Mouse (Mus musculus) heart, postnatal 0 days (tissue): ENCODE results near the gene Ncam1. TPM values are rescaled to one million over a fixed set of nuclear protein-coding genes. Genes with fewer than 3 reads are reported as not detected.

Source experiments
- ATAC-seq: fragments of 200-750 bp; cut with Nextera tagmentation; 2 replicates; pipeline ENCODE4 v1.8.0; 2017; ENCODE audit warnings: low read depth, moderate number of reproducible peaks, moderate library complexity; ENCODE audit not compliant: insufficient read depth
- DNase-seq: peaks from one replicate; pipeline ENCODE4 v3.0.0-alpha.2; 2016; ENCODE audit warnings: low spot score
- H3K27ac ChIP-seq: fragments of 300-500 bp; sonication (generic); 2 replicates; pipeline ENCODE4 v1.5.1; 2014; ENCODE audit warnings: low read depth, mild to moderate bottlenecking
- H3K27me3 ChIP-seq: fragments of 300-500 bp; sonication (generic); 2 replicates; pipeline ENCODE4 v1.6.1; 2014; ENCODE audit warnings: low read length, mixed read lengths; ENCODE audit not compliant: control insufficient read depth, insufficient read depth
- H3K36me3 ChIP-seq: fragments of 300-500 bp; sonication (generic); replicated peaks from 2 replicates; pipeline ENCODE4 v1.6.1; 2014; ENCODE audit warnings: low read length, mixed read lengths; ENCODE audit not compliant: control insufficient read depth, insufficient read depth
- H3K4me1 ChIP-seq: fragments of 300-500 bp; sonication (generic); 2 replicates; pipeline ENCODE4 v1.6.1; 2014; ENCODE audit warnings: antibody characterized with exemption; ENCODE audit not compliant: control insufficient read depth, insufficient read depth
- H3K4me2 ChIP-seq: fragments of 300-500 bp; sonication (generic); 2 replicates; pipeline ENCODE4 v1.6.1; 2014; ENCODE audit warnings: low read depth, mild to moderate bottlenecking, low read length, moderate library complexity
- H3K4me3 ChIP-seq: fragments of 300-500 bp; sonication (generic); 2 replicates; pipeline ENCODE4 v1.5.1; 2014; ENCODE audit warnings: low read depth, low read length
- H3K9ac ChIP-seq: fragments of 300-500 bp; sonication (generic); replicated peaks from 2 replicates; pipeline ENCODE4 v1.6.1; 2014; ENCODE audit warnings: low read depth, low read length, mixed read lengths
- H3K9me3 ChIP-seq: fragments of 300-500 bp; sonication (generic); replicated peaks from 2 replicates; pipeline ENCODE4 v1.6.1; 2016; ENCODE audit warnings: low read length; ENCODE audit not compliant: control insufficient read depth
- CTCF ChIP-seq: IDR thresholded peaks from 2 replicates; pipeline ENCODE4 v1.5.1; 2016; ENCODE audit warnings: antibody characterized with exemption, control low read depth, low read depth
- EP300 ChIP-seq: IDR thresholded peaks from 2 replicates; pipeline ENCODE4 v1.6.1; 2016; ENCODE audit warnings: antibody characterized with exemption, low read depth
- WGBS: fragments of 180-500 bp; shearing (Covaris S2); extraction: QIAGEN DNeasy Blood & Tissue Kit; methylation state at CpG from one replicate; pipeline ENCODE4 v1.1.7; 2014; 5-methylcytosine and 5-hydroxymethylcytosine counted together
- polyA plus RNA-seq: library from polyadenylated mRNA; unstranded; fragments of >200 nt; fragmentation: Nextera tagmentation; extraction: Ambion mirVana; gene quantifications from 2 replicates; pipeline ENCODE4 v1.2.1, GENCODE M21; 2015
- total RNA-seq: library from RNA; depleted of rRNA; stranded (reverse); fragments of >200 nt; gene quantifications from 2 replicates; pipeline ENCODE4 v1.2.3, GENCODE M21; 2014; ENCODE audit warnings: low replicate concordance

The Ncam1 gene
- total and polyA plus RNA-seq, 2 experiments from 2014 or later: 91.4 to 154 TPM

DNA sequence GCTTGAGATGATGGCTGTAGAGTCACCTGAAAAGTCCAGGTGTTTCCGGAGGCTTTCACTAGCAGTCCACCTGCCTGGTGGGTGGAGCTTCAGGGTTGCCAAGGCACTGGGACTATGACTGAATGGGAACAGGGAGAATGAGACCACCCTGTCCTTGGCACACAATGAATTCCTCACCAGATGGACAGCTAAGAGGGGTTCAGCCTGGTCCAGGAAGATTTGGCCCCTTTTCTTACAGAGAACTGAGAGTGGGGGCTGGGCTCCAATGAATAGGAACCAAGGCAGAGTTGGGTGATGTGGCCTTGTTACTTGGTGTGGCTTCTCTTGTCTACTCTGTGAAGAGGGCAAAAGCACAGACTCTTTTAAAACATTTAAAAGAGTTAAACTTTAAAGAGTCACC lies 346.3 kb downstream of the Ncam1 start:
- no peaks in the 10 kb centered on the region for H3K4me1 ChIP-seq
- no peak overlapping the region for H3K4me3 ChIP-seq
- 94% methylated on average over 1 of the region's 1 CpGs for WGBS
- no peaks in the 10 kb centered on the region for H3K27me3 ChIP-seq
- no peak overlapping the region for H3K4me2 ChIP-seq
- DNase-seq (no peak), ATAC-seq (no peak)
- TF ChIP-seq CTCF (no peak), EP300 (no peak)
- no peak overlapping the region for H3K9ac ChIP-seq
- no peak overlapping the region for H3K27ac ChIP-seq
- H3K36me3 ChIP-seq: no peaks in the 10 kb centered on the region
- 0 out of 2 replicates have a peak, but pooled peaks cover 4% of the 10 kb centered on the region for H3K9me3 ChIP-seq
